Mouse (Mus musculus) cerebellum, postnatal 4 days (tissue): ENCODE data around the gene Cdc5l.

Experiments used
- DNase-seq, 2 experiments: peaks; one replicate each; pipeline ENCODE4 v3.0.0; 2022; ENCODE audit warnings: low spot score in 2 of 2, mixed read lengths in 1 of 2

The Cdc5l gene

GRCm38 (mm10) chr17:45364871-45365270 lies 68.7 kb downstream of the Cdc5l start:
- no peak for DNase-seq

GRCm38 (mm10) chr17:45360950-45361349 lies 72.6 kb downstream of the Cdc5l start:
- DNase-seq = no peak

- DNase-seq = no peak
These were observed 74.1 kb downstream of the Cdc5l start for GRCm38 (mm10) chr17:45359443-45359842.

DNA sequence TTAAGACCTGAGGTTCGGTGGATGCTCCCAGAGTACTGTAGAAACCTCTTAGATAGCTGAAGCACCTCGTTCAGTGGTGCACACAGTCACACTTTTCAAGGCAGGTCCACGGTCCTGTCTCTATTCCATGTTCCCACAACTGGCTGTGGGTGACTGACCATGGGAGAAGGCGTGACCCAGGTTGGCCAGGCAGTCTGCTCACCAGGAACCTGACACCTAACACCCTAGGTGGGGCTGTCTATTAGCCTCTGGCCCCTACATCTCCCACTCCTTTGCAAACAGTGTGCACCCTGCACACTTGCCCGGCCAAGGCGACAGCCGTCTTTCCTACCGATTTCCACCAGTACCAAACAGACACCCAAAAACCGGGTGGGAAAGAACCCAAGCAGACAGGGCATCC lies 77.1 kb downstream of the Cdc5l start:
- DNase-seq = no peak

DNA sequence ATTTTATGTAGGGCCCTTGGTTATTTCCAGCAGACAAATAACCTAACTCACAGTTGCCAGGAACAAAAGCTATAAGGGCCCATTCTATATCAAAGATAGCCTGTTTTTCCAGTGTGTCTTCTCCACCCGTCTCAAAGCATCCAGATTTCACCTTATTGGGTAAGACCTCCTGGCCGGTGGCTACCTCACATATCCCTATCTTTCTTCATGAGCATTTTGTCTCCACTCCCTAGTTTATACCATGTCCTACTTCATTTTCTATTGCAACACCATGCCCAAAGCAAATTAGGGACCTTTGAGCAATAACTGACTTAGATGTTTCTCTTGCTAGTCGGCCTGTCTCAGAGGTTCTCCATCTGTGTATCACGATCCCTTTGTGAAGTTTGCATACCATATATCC lies 85.6 kb downstream of the Cdc5l start:
- no peak for DNase-seq
